Mouse (Mus musculus) midbrain, embryonic 12.5 days (tissue): ENCODE data around the gene Ppp1r1b. TPM values are rescaled to one million over a fixed set of nuclear protein-coding genes. Genes with fewer than 3 reads are reported as not detected.
"Not testable (repeated sequence)": the region's sequence is repeated elsewhere in the genome, so short reads cannot be mapped to it uniquely, and the experiment has no call there.

Source experiments
- ATAC-seq: fragments of 200-750 bp; cut with Nextera tagmentation; 2 replicates; pipeline ENCODE4 v1.8.0; 2017; ENCODE audit warnings: low read depth, moderate TSS enrichment, moderate library complexity; ENCODE audit not compliant: low FRiP score
- H3K27ac ChIP-seq: fragments of 300-500 bp; sonication (generic); replicated peaks from 2 replicates; pipeline ENCODE4 v1.5.1; 2016; ENCODE audit warnings: mild to moderate bottlenecking
- H3K27me3 ChIP-seq: fragments of 300-500 bp; sonication (generic); 2 replicates; pipeline ENCODE4 v1.6.1; 2016; ENCODE audit warnings: mild to moderate bottlenecking
- H3K36me3 ChIP-seq: fragments of 300-500 bp; sonication (generic); 2 replicates; pipeline ENCODE4 v1.6.1; 2016
- H3K4me1 ChIP-seq: fragments of 300-500 bp; sonication (generic); 2 replicates; pipeline ENCODE4 v1.6.1; 2016
- H3K4me2 ChIP-seq: fragments of 300-500 bp; sonication (generic); replicated peaks from 2 replicates; pipeline ENCODE4 v1.6.1; 2016; ENCODE audit warnings: mild to moderate bottlenecking, moderate library complexity
- H3K4me3 ChIP-seq: fragments of 300-500 bp; sonication (generic); 2 replicates; pipeline ENCODE4 v1.5.1; 2016; ENCODE audit warnings: mild to moderate bottlenecking
- H3K9ac ChIP-seq: fragments of 300-500 bp; sonication (generic); replicated peaks from 2 replicates; pipeline ENCODE4 v1.6.1; 2016; ENCODE audit warnings: mild to moderate bottlenecking, moderate library complexity
- H3K9me3 ChIP-seq: fragments of 300-500 bp; sonication (generic); 2 replicates; pipeline ENCODE4 v1.6.1; 2016; ENCODE audit warnings: mild to moderate bottlenecking
- WGBS: fragments of 180-500 bp; shearing (Covaris S2); methylation state at CpG from one replicate; pipeline ENCODE4 v1.1.7; 2016; 5-methylcytosine and 5-hydroxymethylcytosine counted together
- polyA plus RNA-seq: library from polyadenylated mRNA; unstranded; fragments of >200 nt; fragmentation: Nextera tagmentation; extraction: Ambion mirVana; gene quantifications from 2 replicates; pipeline ENCODE4 v1.2.1, GENCODE M21; 2016

The Ppp1r1b gene
- polyA plus RNA-seq, 1 experiment from 2014 or later, result 1.4 TPM

DNA sequence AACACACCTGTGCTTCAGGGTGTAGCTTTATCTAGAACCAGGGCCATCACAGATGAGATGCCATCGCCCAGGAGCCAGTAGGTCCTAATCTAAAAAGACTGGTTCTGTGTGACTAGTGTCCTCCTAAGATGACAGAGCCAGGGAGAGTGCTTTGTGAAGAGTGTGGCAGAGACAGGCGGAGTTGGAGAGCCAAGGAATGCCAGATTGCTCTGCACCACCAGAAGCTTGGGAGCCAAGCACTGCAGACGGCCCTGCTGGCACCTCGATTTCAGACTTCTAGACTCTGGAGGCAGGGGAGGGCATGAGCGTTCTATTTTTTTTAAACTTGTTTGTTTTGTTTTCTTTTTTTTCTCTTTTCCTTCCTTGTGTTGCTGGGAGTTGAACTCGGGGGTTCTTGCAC is 21.1 kb downstream of the Ppp1r1b start:
- Histone ChIP-seq H3K4me1 (peaks cover 28% of the 10 kb centered on the region), H3K27me3 (no peaks in the 10 kb centered on the region), H3K36me3 (peaks cover 5% of the 10 kb centered on the region), H3K9me3 (no peaks in the 10 kb centered on the region), H3K4me2 (no peak overlapping the region), H3K9ac (no peak overlapping the region), H3K4me3 (no peak overlapping the region), H3K27ac (no peak overlapping the region)
- WGBS, result 84% methylated on average over 6 of the region's 6 CpGs
- no peak for ATAC-seq

- no peak for ATAC-seq
- H3K36me3 ChIP-seq, result peaks cover 18% of the 10 kb centered on the region
- H3K9ac ChIP-seq, result no peak overlapping the region
- H3K4me2 ChIP-seq, result no peak overlapping the region
- 81% methylated on average over 2 of the region's 2 CpGs for WGBS
- H3K27ac ChIP-seq, result 0 out of 2 replicates have a peak overlapping the region, but pooled peaks have one; percentile 82
- no peaks in the 10 kb centered on the region for H3K9me3 ChIP-seq
- no peaks in the 10 kb centered on the region for H3K27me3 ChIP-seq
- H3K4me3 ChIP-seq, result no peak overlapping the region
- H3K4me1 ChIP-seq, result peaks cover 29% of the 10 kb centered on the region
Measured at GRCm38 (mm10) chr11:98370588-98370987, 22.4 kb downstream of the Ppp1r1b start.

GRCm38 (mm10) chr11:98371556-98372240 is 23.5 kb downstream of the Ppp1r1b start:
- Histone ChIP-seq H3K36me3 (peaks cover 29% of the 10 kb centered on the region), H3K9ac (peak overlapping the region; percentile 44; the same call in 1 of the 2 replicates), H3K4me3 (peak overlapping the region; percentile 13), H3K9me3 (no peaks in the 10 kb centered on the region), H3K27me3 (no peaks in the 10 kb centered on the region), H3K27ac (peak overlapping the region; percentile 82), H3K4me1 (peaks cover 29% of the 10 kb centered on the region), H3K4me2 (peak overlapping the region; percentile 48)
- 17% methylated on average over 9 of the region's 10 CpGs for WGBS
- peak; percentile 90 for ATAC-seq

DNA sequence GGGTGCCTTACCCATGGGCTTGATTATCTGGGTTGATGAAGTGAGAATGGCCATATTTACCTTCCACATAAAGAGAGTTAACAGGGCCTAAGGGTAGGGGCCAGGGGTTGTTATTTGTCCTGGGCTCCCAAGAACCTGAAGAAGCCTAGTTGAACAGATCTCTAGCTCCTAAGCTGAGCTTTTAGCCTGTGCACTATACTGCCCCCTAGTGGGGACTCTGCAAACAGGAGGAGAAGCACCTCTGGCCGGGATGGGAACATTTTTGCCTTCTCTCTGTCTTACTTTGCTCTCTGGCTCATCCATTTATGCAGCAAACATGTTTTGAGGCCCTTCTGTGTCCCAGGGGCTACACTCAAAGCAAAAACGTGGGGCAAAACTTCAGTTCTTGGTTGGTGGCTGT is 24.2 kb downstream of the Ppp1r1b start:
- Histone ChIP-seq H3K27me3 (no peaks in the 10 kb centered on the region), H3K36me3 (peaks cover 36% of the 10 kb centered on the region), H3K4me3 (peak overlapping the region; percentile 13), H3K9ac (peak overlapping the region; percentile 44; the same call in 1 of the 2 replicates), H3K9me3 (no peaks in the 10 kb centered on the region), H3K4me1 (peaks cover 29% of the 10 kb centered on the region), H3K4me2 (peak overlapping the region; percentile 48), H3K27ac (peak overlapping the region; percentile 82)
- no peak for ATAC-seq
- 9% methylated on average over 2 of the region's 2 CpGs for WGBS

DNA sequence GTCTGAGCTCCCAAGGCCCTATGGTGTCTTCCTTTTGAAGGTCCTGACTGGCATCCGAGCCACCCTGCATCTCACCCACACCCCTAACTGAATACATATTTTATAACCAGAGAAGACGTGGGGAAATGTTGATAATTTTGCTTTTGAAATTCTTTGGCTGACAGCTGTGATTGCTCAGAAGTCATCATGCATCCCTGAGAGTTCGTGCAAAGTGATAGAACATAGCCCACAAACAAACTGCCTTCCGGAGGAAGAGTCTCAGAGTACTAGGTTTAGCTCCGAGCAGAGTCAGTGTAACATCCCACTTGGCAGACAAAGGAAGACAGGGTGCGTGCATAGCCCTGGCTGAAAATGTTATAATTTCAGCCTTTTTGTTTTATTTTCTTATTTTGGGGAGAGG is 25.0 kb downstream of the Ppp1r1b start:
- Histone ChIP-seq H3K27me3 (no peaks in the 10 kb centered on the region), H3K9ac (peak overlapping the region; percentile 28; the same call in 1 of the 2 replicates), H3K4me1 (peaks cover 29% of the 10 kb centered on the region), H3K36me3 (peaks cover 44% of the 10 kb centered on the region), H3K9me3 (no peaks in the 10 kb centered on the region), H3K4me2 (no peak overlapping the region), H3K27ac (no peak overlapping the region), H3K4me3 (no peak overlapping the region)
- no peak for ATAC-seq
- 92% methylated on average over 6 of the region's 6 CpGs for WGBS

- Histone ChIP-seq H3K27ac (no peak overlapping the region), H3K27me3 (no peaks in the 10 kb centered on the region), H3K36me3 (peaks cover 55% of the 10 kb centered on the region), H3K4me2 (no peak overlapping the region), H3K4me3 (no peak overlapping the region), H3K9me3 (no peaks in the 10 kb centered on the region), H3K4me1 (peaks cover 29% of the 10 kb centered on the region), H3K9ac (0 out of 2 replicates have a peak overlapping the region, but pooled peaks have one; percentile 20)
- WGBS, result 92% methylated on average over 8 of the region's 8 CpGs
- ATAC-seq, result no peak
Measured at GRCm38 (mm10) chr11:98374266-98374665, 26.1 kb downstream of the Ppp1r1b start.

- no peak for ATAC-seq
- peaks cover 73% of the 10 kb centered on the region for H3K36me3 ChIP-seq
- H3K4me3 ChIP-seq, result no peak overlapping the region
- H3K9ac ChIP-seq, result no peak overlapping the region
- H3K27ac ChIP-seq, result no peak overlapping the region
- no peak overlapping the region for H3K4me2 ChIP-seq
- peaks cover 16% of the 10 kb centered on the region for H3K4me1 ChIP-seq
- no peaks in the 10 kb centered on the region for H3K9me3 ChIP-seq
- no peaks in the 10 kb centered on the region for H3K27me3 ChIP-seq
- 77% methylated on average over 5 of the region's 5 CpGs for WGBS
Measured at GRCm38 (mm10) chr11:98376756-98377155, 28.6 kb downstream of the Ppp1r1b start.

DNA sequence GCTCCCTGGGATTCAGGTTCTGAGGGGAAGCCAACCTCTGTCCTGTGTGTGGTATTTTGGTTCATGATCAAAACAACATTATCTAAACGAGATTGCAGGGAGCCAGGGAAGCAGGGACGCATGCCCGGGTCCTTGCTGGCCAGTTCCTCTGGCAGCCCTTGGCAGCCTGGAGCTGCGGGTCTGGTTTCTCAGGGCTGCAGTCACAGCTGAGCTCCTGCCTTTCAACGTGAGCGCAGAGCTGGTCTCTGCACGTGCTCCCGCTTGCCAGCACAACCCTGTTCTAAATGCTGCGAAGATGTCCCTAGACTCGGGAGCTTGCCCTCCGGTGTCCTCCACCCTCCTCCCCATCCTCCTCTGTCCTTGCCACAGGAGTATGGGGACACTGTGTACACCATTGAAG is 29.6 kb downstream of the Ppp1r1b start:
- no peaks in the 10 kb centered on the region for H3K9me3 ChIP-seq
- H3K27me3 ChIP-seq, result no peaks in the 10 kb centered on the region
- H3K36me3 ChIP-seq, result peaks cover 73% of the 10 kb centered on the region
- WGBS, result 85% methylated on average over 11 of the region's 11 CpGs
- no peak for ATAC-seq
- H3K9ac ChIP-seq, result no peak overlapping the region
- H3K4me1 ChIP-seq, result peaks cover 7% of the 10 kb centered on the region; the same call in 1 of the 2 replicates
- H3K27ac ChIP-seq, result no peak overlapping the region
- no peak overlapping the region for H3K4me2 ChIP-seq
- H3K4me3 ChIP-seq, result no peak overlapping the region

GRCm38 (mm10) chr11:98379379-98379778 is 31.2 kb downstream of the Ppp1r1b start:
- no peak overlapping the region for H3K4me3 ChIP-seq
- H3K4me2 ChIP-seq, result no peak overlapping the region
- H3K9ac ChIP-seq, result no peak overlapping the region
- H3K27me3 ChIP-seq, result peaks cover 15% of the 10 kb centered on the region; the same call in 1 of the 2 replicates
- WGBS, result 96% methylated on average over 7 of the region's 7 CpGs
- H3K4me1 ChIP-seq, result 0 out of 2 replicates have a peak, but pooled peaks cover under 1% of the 10 kb centered on the region
- ATAC-seq, result no peak
- no peaks in the 10 kb centered on the region for H3K9me3 ChIP-seq
- H3K27ac ChIP-seq, result 0 out of 2 replicates have a peak overlapping the region, but pooled peaks have one; percentile 25
- H3K36me3 ChIP-seq, result peaks cover 67% of the 10 kb centered on the region

- ATAC-seq, result no peak
- Histone ChIP-seq H3K36me3 (peaks cover 60% of the 10 kb centered on the region), H3K4me2 (no peak overlapping the region), H3K4me3 (no peak overlapping the region), H3K27me3 (peaks cover 22% of the 10 kb centered on the region), H3K9ac (no peak overlapping the region), H3K27ac (no peak overlapping the region), H3K9me3 (no peaks in the 10 kb centered on the region), H3K4me1 (no peaks in the 10 kb centered on the region)
- 90% methylated on average over 6 of the region's 6 CpGs for WGBS
Measured at GRCm38 (mm10) chr11:98380106-98380505, 31.9 kb downstream of the Ppp1r1b start.

DNA sequence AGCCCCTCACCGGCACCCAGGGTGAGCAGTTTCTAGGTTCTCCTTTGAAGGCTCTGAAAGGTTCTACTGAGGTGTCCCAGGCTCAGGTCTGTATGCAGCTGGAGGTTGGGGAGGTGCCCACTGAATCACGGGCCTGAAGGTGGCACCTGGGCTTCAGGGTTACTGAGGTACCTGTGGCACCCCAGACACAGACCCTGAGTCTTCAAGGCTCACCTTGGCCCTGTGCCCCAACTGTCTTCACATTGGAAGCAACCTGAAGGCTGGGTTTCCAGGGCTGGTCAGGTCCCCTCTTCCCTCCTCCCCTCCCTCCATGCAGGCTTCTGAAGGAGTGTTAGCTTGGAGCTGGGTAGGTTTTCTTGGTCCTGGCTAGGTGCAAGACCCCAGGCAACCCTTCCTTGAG is 33.4 kb downstream of the Ppp1r1b start:
- H3K27me3 ChIP-seq, result peaks cover 37% of the 10 kb centered on the region
- ATAC-seq, result no peak
- peaks cover 5% of the 10 kb centered on the region; the same call in 1 of the 2 replicates for H3K4me1 ChIP-seq
- H3K4me3 ChIP-seq, result no peak overlapping the region
- H3K27ac ChIP-seq, result no peak overlapping the region
- WGBS, result 97% methylated on average over 2 of the region's 2 CpGs
- no peak overlapping the region for H3K9ac ChIP-seq
- H3K9me3 ChIP-seq, result no peaks in the 10 kb centered on the region
- H3K36me3 ChIP-seq, result peaks cover 44% of the 10 kb centered on the region
- H3K4me2 ChIP-seq, result no peak overlapping the region

DNA sequence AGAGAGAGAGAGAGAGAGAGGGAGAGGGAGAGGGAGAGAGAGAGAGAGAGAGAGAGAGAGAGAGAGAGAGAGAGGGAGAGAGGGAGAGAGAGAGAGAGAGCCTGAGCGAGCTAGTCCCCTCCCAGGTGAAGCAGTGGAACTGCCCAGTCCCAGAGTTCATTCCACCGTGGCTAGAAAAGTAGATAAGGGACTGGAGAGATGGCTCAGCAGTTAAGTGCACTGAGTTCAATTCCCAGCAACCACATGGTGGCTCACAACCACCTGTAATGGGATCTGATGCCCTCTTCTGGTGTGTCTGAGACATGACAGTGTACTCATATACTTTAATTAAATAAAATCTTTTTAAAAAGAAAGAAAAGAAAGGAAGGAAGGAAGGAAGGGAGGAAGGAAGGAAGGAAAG is 34.2 kb downstream of the Ppp1r1b start:
- not testable (repeated sequence) for H3K4me1 ChIP-seq, H3K4me2 ChIP-seq, H3K9me3 ChIP-seq, ATAC-seq, H3K9ac ChIP-seq, H3K27ac ChIP-seq, H3K4me3 ChIP-seq
- Histone ChIP-seq H3K27me3 (peaks cover 45% of the 10 kb centered on the region), H3K36me3 (peaks cover 37% of the 10 kb centered on the region)
- WGBS, result 37% methylated on average over 2 of the region's 2 CpGs
